Mouse (Mus musculus): ENCODE results near the gene Art1. TPM values are rescaled to one million over a fixed set of nuclear protein-coding genes. Genes with fewer than 3 reads are reported as not detected.
A peak's percentile ranks its signal among the peaks of the same experiment; 100 is the strongest.

The Art1 gene
- total RNA-seq, 2 experiments from 2014 or later = not detected

GRCm38 (mm10) chr7:102084041-102084696 lies 17.4 kb upstream of the Art1 start:
- TF ChIP-seq CTCF (IDR thresholded peaks at IDR 0.05) = no peak
- no peak overlapping the region for H3K4me3 ChIP-seq
- intact Hi-C loops (cut with DNase I) = no loop called here
- DNase-seq (ENCODE audit: extremely low spot score in 1 of 2, low spot score in 2 of 2) = no peak
- H3K27ac ChIP-seq = no peak overlapping the region

GRCm38 (mm10) chr7:102087336-102087735 lies 14.2 kb upstream of the Art1 start:
- Histone ChIP-seq H3K27ac (no peak overlapping the region), H3K4me3 (no peak overlapping the region)
- DNase-seq (ENCODE audit: extremely low spot score in 1 of 2, low spot score in 2 of 2) = peak in 1 of 2 experiments; percentile 24
- intact Hi-C loops (cut with DNase I) = no loop called here
- no peak for TF ChIP-seq CTCF (IDR thresholded peaks at IDR 0.05)

GRCm38 (mm10) chr7:102099760-102100661 lies 1.5 kb upstream of the Art1 start:
- H3K4me3 ChIP-seq = no peak overlapping the region
- intact Hi-C loops (cut with DNase I) = no loop called here

DNA sequence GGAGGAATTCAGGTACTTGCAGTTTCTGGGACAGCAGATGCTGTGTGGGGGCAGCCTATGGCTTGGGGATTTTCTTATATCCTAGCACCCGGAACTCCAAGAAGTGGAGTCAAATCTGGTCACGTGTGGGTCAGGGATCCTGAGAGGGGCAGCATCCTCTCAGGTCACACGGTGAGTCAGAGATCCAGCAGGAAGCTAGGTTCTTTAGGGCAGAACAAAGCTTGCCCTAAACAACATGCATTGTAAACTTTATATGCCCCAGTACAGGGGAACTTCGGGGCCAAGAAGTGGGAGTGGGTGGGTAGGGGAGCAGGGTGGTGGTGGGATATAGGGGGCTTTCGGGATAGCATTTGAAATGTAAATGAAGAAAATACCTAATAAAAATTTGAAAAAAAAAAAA lies 675 bp upstream of the Art1 start:
- no peak for TF ChIP-seq CTCF (IDR thresholded peaks at IDR 0.05)
- intact Hi-C loops (cut with DNase I) = no loop called here
- DNase-seq (ENCODE audit: extremely low spot score in 1 of 2, low spot score in 2 of 2) = no peak
- Histone ChIP-seq H3K4me3 (no peak overlapping the region), H3K27ac (no peak overlapping the region)

More at GRCm38 (mm10) chr7:102099760-102100661, 1.5 kb upstream of the Art1 start:
- DNase-seq (ENCODE audit: extremely low spot score in 1 of 2, low spot score in 2 of 2) = no peak
- H3K27ac ChIP-seq = no peak overlapping the region
- no peak for TF ChIP-seq CTCF (IDR thresholded peaks at IDR 0.05)

- DNase-seq (ENCODE audit: extremely low spot score in 1 of 2, low spot score in 2 of 2) = no peak
- H3K27ac ChIP-seq = no peak overlapping the region
- H3K4me3 ChIP-seq = no peak overlapping the region
- intact Hi-C loops (cut with DNase I) = no loop called here
- no peak for TF ChIP-seq CTCF (IDR thresholded peaks at IDR 0.05)
Measured at GRCm38 (mm10) chr7:102102241-102102640, 698 bp downstream of the Art1 start.

GRCm38 (mm10) chr7:102102696-102103095 lies 1.2 kb downstream of the Art1 start:
- intact Hi-C loops (cut with DNase I) = no loop called here
- H3K4me3 ChIP-seq = no peak overlapping the region
- no peak overlapping the region for H3K27ac ChIP-seq
- no peak for TF ChIP-seq CTCF (IDR thresholded peaks at IDR 0.05)
- no peak for DNase-seq (ENCODE audit: extremely low spot score in 1 of 2, low spot score in 2 of 2)

DNA sequence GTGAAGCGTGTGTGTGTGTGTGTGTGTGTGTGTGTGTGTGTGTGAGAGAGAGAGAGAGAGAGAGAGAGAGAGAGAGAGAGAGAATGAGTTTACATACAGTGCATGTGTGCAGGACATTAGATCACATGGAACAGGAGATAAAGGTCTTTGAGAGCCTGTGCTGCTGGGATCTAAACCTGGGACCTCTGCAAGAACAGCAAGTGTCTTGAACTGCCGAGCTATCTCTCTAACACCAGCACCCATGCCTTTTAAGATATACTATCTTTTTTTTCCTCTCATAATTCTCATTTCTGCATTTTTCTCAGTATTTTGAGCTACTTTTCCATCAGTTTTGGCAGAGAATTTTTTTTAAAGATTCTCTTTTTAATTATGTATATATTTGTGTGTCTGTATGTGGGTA lies 2.0 kb downstream of the Art1 start:
- no peak overlapping the region for H3K27ac ChIP-seq
- no peak overlapping the region for H3K4me3 ChIP-seq
- intact Hi-C loops (cut with DNase I) = no loop called here
- no peak for DNase-seq (ENCODE audit: extremely low spot score in 1 of 2, low spot score in 2 of 2)
- TF ChIP-seq CTCF (IDR thresholded peaks at IDR 0.05) = no peak

DNA sequence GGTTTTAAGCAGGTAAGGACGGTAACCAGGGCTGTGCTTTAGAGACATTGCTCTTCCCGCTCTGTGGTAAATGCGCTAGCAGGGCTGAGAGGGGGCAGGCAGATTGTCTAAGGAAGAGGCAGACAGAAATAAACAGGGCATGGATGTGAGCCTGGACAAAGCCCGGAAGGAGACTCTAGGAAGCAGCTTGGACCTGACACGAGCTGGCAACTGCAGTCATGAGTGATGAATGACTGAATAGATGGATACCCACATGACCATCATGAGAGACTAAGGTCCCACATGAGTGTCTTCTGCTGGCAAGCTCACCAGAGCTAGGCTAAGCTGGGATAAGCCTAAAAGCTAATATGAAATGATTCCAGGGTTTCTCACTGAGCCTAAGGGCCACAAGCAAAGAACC lies 2.6 kb downstream of the Art1 start:
- Histone ChIP-seq H3K27ac (no peak overlapping the region), H3K4me3 (no peak overlapping the region)
- intact Hi-C loops (cut with DNase I) = no loop called here
- no peak for TF ChIP-seq CTCF (IDR thresholded peaks at IDR 0.05)
- DNase-seq (ENCODE audit: extremely low spot score in 1 of 2, low spot score in 2 of 2) = no peak

- no peak overlapping the region for H3K27ac ChIP-seq
Measured at GRCm38 (mm10) chr7:102106700-102107141, 5.2 kb downstream of the Art1 start.

GRCm38 (mm10) chr7:102108206-102108605 lies 6.7 kb downstream of the Art1 start:
- intact Hi-C loops (cut with DNase I) = no loop called here

More at GRCm38 (mm10) chr7:102106700-102107141, 5.2 kb downstream of the Art1 start:
- no peak overlapping the region for H3K4me3 ChIP-seq
- intact Hi-C loops (cut with DNase I) = no loop called here
- no peak for DNase-seq (ENCODE audit: extremely low spot score in 1 of 2, low spot score in 2 of 2)
- TF ChIP-seq CTCF (IDR thresholded peaks at IDR 0.05) = no peak

DNA sequence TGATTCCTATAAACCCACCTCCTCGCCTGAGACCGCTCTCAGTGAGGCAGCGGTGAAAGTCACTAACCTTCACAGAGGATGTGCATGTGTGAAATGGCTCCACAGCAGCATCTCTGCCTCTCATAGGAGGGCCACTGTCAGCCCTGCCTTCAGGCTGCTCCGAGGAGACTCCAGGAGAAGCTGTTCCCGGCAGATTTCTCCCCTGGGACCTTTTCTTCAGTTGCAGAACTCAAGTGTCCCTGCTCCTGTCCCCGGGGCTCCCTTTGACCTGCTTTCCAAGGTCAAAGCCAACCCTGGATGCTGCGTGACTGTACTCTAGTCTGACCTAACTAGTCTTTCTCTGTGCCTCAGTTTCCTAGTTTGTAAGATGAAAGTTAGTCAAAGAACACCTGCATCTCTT lies 7.6 kb downstream of the Art1 start, which contains the start of gene Art5:
Gene Art5, minus strand, starts transcription at position 319 of the 400 bp plus-strand sequence.
- Histone ChIP-seq H3K4me3 (no peak within 1 kb of the TSS), H3K27ac (no peak within 1 kb of the TSS)
- DNase-seq (ENCODE audit: extremely low spot score in 1 of 2, low spot score in 2 of 2) = no peak
- intact Hi-C loops (cut with DNase I) = no loop called here
- TF ChIP-seq CTCF (IDR thresholded peaks at IDR 0.05) = no peak

More at GRCm38 (mm10) chr7:102108206-102108605, 6.7 kb downstream of the Art1 start:
- Histone ChIP-seq H3K27ac (no peak overlapping the region), H3K4me3 (no peak overlapping the region)
- TF ChIP-seq CTCF (IDR thresholded peaks at IDR 0.05) = no peak
- no peak for DNase-seq (ENCODE audit: extremely low spot score in 1 of 2, low spot score in 2 of 2)

DNA sequence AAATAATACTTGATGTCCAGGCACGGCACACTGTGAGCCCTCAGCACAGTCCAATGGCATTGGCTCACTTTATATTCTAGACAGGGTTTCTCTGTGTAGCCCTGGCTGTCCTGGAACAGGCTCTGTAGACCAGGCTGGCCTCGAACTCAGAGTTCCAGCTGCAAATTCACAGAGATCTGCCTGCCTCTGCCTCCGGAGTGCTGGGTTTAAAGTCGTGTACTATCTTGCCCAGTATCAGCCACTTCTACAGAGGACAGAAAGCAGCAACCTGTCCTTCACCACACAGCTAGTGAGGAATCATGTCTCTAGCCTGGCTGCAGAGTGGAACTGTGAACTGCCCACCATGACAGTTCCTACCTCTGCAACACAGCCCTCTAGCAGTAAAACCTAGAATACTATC lies 8.2 kb downstream of the Art1 start:
- Histone ChIP-seq H3K4me3 (no peak overlapping the region), H3K27ac (no peak overlapping the region)
- TF ChIP-seq CTCF (IDR thresholded peaks at IDR 0.05) = no peak
- intact Hi-C loops (cut with DNase I) = no loop called here
- no peak for DNase-seq (ENCODE audit: extremely low spot score in 1 of 2, low spot score in 2 of 2)
